Mouse (Mus musculus): ENCODE data around the gene Ripor2. TPM values are rescaled to one million over a fixed set of nuclear protein-coding genes. Genes with fewer than 3 reads are reported as not detected.

The Ripor2 gene
- total and polyA plus RNA-seq, 2 experiments from 2014 or later: 19.6 to 48.8 TPM

DNA sequence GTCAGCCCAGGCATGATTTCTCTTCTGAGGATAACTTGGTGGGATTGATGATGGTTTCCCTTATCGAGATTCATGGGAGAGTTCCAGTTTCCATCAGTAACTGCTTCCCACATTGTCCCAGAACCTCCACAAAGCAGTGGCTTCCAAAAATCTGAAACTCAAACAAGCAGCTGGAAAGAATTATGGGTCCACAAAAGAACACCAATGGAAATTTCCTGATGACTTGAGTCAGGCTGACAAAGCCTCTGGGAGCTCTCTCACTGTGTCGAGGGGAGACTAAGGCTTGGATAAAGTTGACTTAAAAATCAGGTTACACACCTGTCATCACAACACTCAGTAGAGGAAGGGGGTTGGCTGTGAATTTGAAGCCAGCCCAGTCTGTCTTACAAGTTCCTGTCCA is 67.1 kb downstream of the Ripor2 start:
- no peak for DNase-seq (ENCODE audit: low spot score)
- Histone ChIP-seq H3K36me3 (ENCODE audit: insufficient read depth, low read length) (no peaks in the 10 kb centered on the region), H3K27ac (ENCODE audit: low read depth, low read length) (no peak overlapping the region), H3K4me2 (ENCODE audit: low read depth, low read length, poor library complexity, severe bottlenecking) (no peak overlapping the region), H3K27me3 (ENCODE audit: insufficient read depth, low read length) (no peaks in the 10 kb centered on the region), H3K4me1 (ENCODE audit: insufficient read depth, low read length) (peaks cover 3% of the 10 kb centered on the region; the same call in 1 of the 2 replicates), H3K4me3 (ENCODE audit: low read depth, low read length) (no peak overlapping the region), H3K9me3 (ENCODE audit: low read length) (no peaks in the 10 kb centered on the region), H3K9ac (replicated peaks; ENCODE audit: low read length, poor library complexity, severe bottlenecking) (no peak overlapping the region)
- WGBS: 50% methylated on average over 2 of the region's 2 CpGs
- TF ChIP-seq CTCF (IDR thresholded peaks at IDR 0.05): no peak
- no peak for ATAC-seq (ENCODE audit: low FRiP score)

DNA sequence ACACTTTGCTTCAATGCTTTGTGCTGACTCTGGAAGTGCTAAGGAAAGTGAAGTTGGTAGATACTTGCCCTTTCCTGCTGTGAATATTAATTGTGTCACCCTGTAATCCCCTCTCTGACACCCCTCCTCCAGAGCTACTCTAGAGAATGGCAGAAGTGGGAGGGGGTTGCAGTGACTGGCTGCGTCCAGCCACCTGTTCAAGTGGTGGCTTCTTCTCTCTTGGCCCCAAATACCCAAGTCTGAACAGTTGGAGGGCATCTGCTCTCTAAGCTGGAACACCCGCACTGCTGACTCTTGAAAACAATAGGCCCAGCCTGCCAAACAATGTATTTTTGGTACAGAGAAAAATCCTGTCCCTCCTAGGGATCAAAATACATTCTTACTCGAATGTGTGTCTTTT is 69.0 kb downstream of the Ripor2 start:
- ATAC-seq (ENCODE audit: low FRiP score): no peak
- Histone ChIP-seq H3K9ac (replicated peaks; ENCODE audit: low read length, poor library complexity, severe bottlenecking) (no peak overlapping the region), H3K4me1 (ENCODE audit: insufficient read depth, low read length) (peaks cover 3% of the 10 kb centered on the region; the same call in 1 of the 2 replicates), H3K27me3 (ENCODE audit: insufficient read depth, low read length) (no peaks in the 10 kb centered on the region), H3K4me2 (ENCODE audit: low read depth, low read length, poor library complexity, severe bottlenecking) (no peak overlapping the region), H3K9me3 (ENCODE audit: low read length) (no peaks in the 10 kb centered on the region), H3K36me3 (ENCODE audit: insufficient read depth, low read length) (no peaks in the 10 kb centered on the region), H3K27ac (ENCODE audit: low read depth, low read length) (no peak overlapping the region), H3K4me3 (ENCODE audit: low read depth, low read length) (no peak overlapping the region)
- WGBS: 44% methylated on average over 3 of the region's 3 CpGs
- TF ChIP-seq CTCF (IDR thresholded peaks at IDR 0.05): no peak
- peak; percentile 28 for DNase-seq (ENCODE audit: low spot score)

DNA sequence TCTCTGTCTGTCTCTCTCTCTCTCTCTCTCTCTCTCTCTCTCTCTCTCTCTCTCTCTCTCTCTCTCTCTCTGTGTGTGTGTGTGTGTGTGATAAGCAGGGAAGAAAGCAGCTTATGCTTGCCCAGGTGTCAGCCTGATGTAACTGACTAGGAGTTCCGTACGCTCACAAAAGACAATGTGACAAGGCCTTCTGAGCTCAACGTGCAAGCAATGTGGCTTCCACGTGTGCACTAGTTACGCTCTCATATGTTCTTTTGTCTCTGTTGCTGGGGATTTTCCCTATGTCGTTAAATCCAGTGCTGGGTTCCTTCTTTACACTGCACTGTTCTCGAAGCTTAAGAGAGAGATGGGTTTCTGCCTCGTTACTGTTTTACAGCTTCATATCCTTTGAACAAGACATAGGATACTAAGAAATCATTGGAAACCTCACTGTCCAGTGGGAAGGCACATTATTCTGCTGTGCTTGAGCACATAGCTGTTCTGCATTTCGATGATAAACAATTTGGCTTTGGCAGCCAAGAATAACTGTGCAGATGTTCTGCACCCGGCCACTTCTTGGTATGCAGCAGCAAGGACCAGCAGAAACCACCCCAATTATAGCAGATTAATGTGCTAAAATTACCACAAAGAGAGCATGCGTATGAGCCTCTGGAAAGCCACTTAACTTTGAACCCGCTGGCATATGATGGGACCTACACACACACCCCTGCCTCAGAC is 73.1 kb downstream of the Ripor2 start:
- TF ChIP-seq CTCF (IDR thresholded peaks at IDR 0.05): no peak
- ATAC-seq (ENCODE audit: low FRiP score) (no peak), DNase-seq (ENCODE audit: low spot score) (peak; percentile 28)
- Histone ChIP-seq H3K36me3 (ENCODE audit: insufficient read depth, low read length) (no peaks in the 10 kb centered on the region), H3K9me3 (ENCODE audit: low read length) (no peaks in the 10 kb centered on the region), H3K27ac (ENCODE audit: low read depth, low read length) (peak overlapping the region; percentile 1; the same call in 1 of the 2 replicates), H3K4me2 (ENCODE audit: low read depth, low read length, poor library complexity, severe bottlenecking) (no peak overlapping the region), H3K27me3 (ENCODE audit: insufficient read depth, low read length) (no peaks in the 10 kb centered on the region), H3K4me3 (ENCODE audit: low read depth, low read length) (no peak overlapping the region), H3K9ac (replicated peaks; ENCODE audit: low read length, poor library complexity, severe bottlenecking) (no peak overlapping the region), H3K4me1 (ENCODE audit: insufficient read depth, low read length) (peaks cover 13% of the 10 kb centered on the region; the same call in 1 of the 2 replicates)
- WGBS: 35% methylated on average over 12 of the region's 12 CpGs

DNA sequence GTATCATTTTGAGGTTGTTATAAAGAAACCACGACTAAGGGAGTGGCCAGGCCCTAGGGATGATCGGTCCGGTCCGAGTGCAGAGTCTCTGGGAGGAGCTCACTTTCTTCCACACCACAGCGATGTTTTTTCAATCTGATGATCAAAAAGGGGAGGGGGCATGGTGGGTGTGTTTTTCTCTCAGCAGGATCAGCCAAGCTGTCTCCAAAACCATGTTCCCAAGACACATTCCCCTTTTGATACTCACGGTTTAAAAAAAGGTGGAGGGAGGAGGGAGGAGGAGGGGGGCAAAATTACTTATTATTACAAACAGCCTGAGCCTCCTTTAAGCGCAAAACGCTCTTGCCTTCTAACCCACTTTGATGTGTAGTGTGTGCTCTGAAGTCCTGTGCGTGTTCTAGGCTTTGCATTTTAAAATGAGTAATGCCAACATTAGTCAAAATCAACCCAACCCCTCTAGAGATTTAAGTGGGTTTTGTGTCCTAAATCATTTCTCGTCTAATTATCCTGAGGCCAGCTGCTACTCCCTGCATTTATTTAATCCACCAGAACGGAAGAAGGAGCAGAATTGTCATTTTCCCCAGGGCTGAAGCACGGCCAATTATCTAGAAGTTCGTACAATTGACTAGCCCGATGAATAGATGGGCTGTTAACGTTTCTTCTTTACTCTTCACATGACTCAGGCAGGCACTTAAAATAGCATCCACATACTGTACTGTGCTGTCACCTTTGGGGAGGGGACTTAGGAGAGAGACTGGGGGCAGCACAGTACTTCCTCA is 74.9 kb downstream of the Ripor2 start:
- 10% methylated on average over 15 of the region's 15 CpGs for WGBS
- ATAC-seq (ENCODE audit: low FRiP score) (peak; percentile 73), DNase-seq (ENCODE audit: low spot score) (peak; percentile 73)
- Histone ChIP-seq H3K9me3 (ENCODE audit: low read length) (no peaks in the 10 kb centered on the region), H3K36me3 (ENCODE audit: insufficient read depth, low read length) (no peaks in the 10 kb centered on the region), H3K27me3 (ENCODE audit: insufficient read depth, low read length) (no peaks in the 10 kb centered on the region), H3K4me3 (ENCODE audit: low read depth, low read length) (no peak overlapping the region), H3K4me2 (ENCODE audit: low read depth, low read length, poor library complexity, severe bottlenecking) (peak overlapping the region; percentile 40), H3K9ac (replicated peaks; ENCODE audit: low read length, poor library complexity, severe bottlenecking) (peak overlapping the region; percentile 24; the same call in 1 of the 2 replicates), H3K27ac (ENCODE audit: low read depth, low read length) (peak overlapping the region; percentile 59), H3K4me1 (ENCODE audit: insufficient read depth, low read length) (peaks cover 13% of the 10 kb centered on the region; the same call in 1 of the 2 replicates)
- TF ChIP-seq CTCF (IDR thresholded peaks at IDR 0.05): no peak

DNA sequence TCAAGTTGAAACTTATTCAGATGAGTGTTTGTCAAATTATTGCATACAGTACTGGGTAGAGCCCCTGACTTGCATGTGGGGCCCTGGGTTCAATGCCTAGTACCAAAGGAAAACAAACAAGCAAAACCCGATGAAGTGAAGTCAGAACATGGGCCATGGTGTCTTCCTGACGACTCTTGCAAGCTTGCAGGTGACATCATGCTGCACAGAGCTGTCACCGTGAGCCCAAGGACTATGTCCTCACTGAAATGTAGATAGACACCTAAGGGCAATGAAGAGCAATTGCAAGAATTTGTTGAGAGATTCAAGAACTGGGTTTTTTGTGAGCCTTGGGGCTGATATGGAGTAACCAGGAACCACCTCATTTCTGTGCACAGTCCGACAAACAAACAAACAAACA is 84.8 kb downstream of the Ripor2 start:
- ATAC-seq (ENCODE audit: low FRiP score) (no peak), DNase-seq (ENCODE audit: low spot score) (no peak)
- no peaks in the 10 kb centered on the region for H3K27me3 ChIP-seq (ENCODE audit: insufficient read depth, low read length)
- H3K9me3 ChIP-seq (ENCODE audit: low read length): no peaks in the 10 kb centered on the region
- 88% methylated on average over 4 of the region's 4 CpGs for WGBS
- H3K4me2 ChIP-seq (ENCODE audit: low read depth, low read length, poor library complexity, severe bottlenecking): no peak overlapping the region
- no peaks in the 10 kb centered on the region for H3K4me1 ChIP-seq (ENCODE audit: insufficient read depth, low read length)
- H3K4me3 ChIP-seq (ENCODE audit: low read depth, low read length): no peak overlapping the region
- peaks cover 4% of the 10 kb centered on the region; the same call in 1 of the 2 replicates for H3K36me3 ChIP-seq (ENCODE audit: insufficient read depth, low read length)
- H3K9ac ChIP-seq (replicated peaks; ENCODE audit: low read length, poor library complexity, severe bottlenecking): no peak overlapping the region
- no peak overlapping the region for H3K27ac ChIP-seq (ENCODE audit: low read depth, low read length)
- TF ChIP-seq CTCF (IDR thresholded peaks at IDR 0.05): no peak

DNA sequence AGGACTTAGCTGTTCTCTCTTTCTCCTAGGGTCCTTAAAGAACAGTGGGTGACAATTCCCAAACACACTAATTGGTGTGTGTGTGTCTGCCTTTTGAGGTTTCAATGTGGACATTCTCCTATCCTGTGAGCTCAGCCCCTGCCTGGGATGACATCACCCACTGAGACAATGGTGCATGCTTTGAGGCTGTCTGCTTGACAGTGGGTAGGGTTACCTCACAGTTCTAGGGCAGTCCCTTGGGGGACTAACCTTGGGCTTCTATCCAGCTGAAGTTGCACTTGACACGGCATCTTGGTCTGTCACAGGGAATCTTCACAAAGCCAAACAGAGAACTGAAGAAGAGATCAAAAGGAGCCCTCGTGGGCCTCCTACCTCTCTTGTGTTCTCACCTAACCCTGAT is 86.6 kb downstream of the Ripor2 start:
- Histone ChIP-seq H3K27ac (ENCODE audit: low read depth, low read length) (no peak overlapping the region), H3K4me1 (ENCODE audit: insufficient read depth, low read length) (no peaks in the 10 kb centered on the region), H3K9me3 (ENCODE audit: low read length) (no peaks in the 10 kb centered on the region), H3K27me3 (ENCODE audit: insufficient read depth, low read length) (no peaks in the 10 kb centered on the region), H3K9ac (replicated peaks; ENCODE audit: low read length, poor library complexity, severe bottlenecking) (no peak overlapping the region), H3K36me3 (ENCODE audit: insufficient read depth, low read length) (peaks cover 17% of the 10 kb centered on the region), H3K4me2 (ENCODE audit: low read depth, low read length, poor library complexity, severe bottlenecking) (no peak overlapping the region), H3K4me3 (ENCODE audit: low read depth, low read length) (no peak overlapping the region)
- no peak for TF ChIP-seq CTCF (IDR thresholded peaks at IDR 0.05)
- ATAC-seq (ENCODE audit: low FRiP score): no peak
- WGBS: 34% methylated on average over 2 of the region's 2 CpGs
- DNase-seq (ENCODE audit: low spot score): no peak
